Mouse (Mus musculus) heart, postnatal 0 days (tissue): ENCODE results near the gene Gm17428. TPM values are rescaled to one million over a fixed set of nuclear protein-coding genes. Genes with fewer than 3 reads are reported as not detected.
A peak's percentile ranks its signal among the peaks of the same experiment; 100 is the strongest.
"Not testable (repeated sequence)": the region's sequence is repeated elsewhere in the genome, so short reads cannot be mapped to it uniquely, and the experiment has no call there.

ENCODE experiments used
- ATAC-seq: fragments of 200-750 bp; cut with Nextera tagmentation; 2 replicates; pipeline ENCODE4 v1.8.0; 2017; ENCODE audit warnings: low read depth, moderate number of reproducible peaks, moderate library complexity; ENCODE audit not compliant: insufficient read depth
- DNase-seq: peaks from one replicate; pipeline ENCODE4 v3.0.0-alpha.2; 2016; ENCODE audit warnings: low spot score
- H3K27ac ChIP-seq: fragments of 300-500 bp; sonication (generic); 2 replicates; pipeline ENCODE4 v1.5.1; 2014; ENCODE audit warnings: low read depth, mild to moderate bottlenecking
- H3K27me3 ChIP-seq: fragments of 300-500 bp; sonication (generic); 2 replicates; pipeline ENCODE4 v1.6.1; 2014; ENCODE audit warnings: low read length, mixed read lengths; ENCODE audit not compliant: control insufficient read depth, insufficient read depth
- H3K36me3 ChIP-seq: fragments of 300-500 bp; sonication (generic); replicated peaks from 2 replicates; pipeline ENCODE4 v1.6.1; 2014; ENCODE audit warnings: low read length, mixed read lengths; ENCODE audit not compliant: control insufficient read depth, insufficient read depth
- H3K4me1 ChIP-seq: fragments of 300-500 bp; sonication (generic); 2 replicates; pipeline ENCODE4 v1.6.1; 2014; ENCODE audit warnings: antibody characterized with exemption; ENCODE audit not compliant: control insufficient read depth, insufficient read depth
- H3K4me2 ChIP-seq: fragments of 300-500 bp; sonication (generic); 2 replicates; pipeline ENCODE4 v1.6.1; 2014; ENCODE audit warnings: low read depth, mild to moderate bottlenecking, low read length, moderate library complexity
- H3K4me3 ChIP-seq: fragments of 300-500 bp; sonication (generic); 2 replicates; pipeline ENCODE4 v1.5.1; 2014; ENCODE audit warnings: low read depth, low read length
- H3K9ac ChIP-seq: fragments of 300-500 bp; sonication (generic); replicated peaks from 2 replicates; pipeline ENCODE4 v1.6.1; 2014; ENCODE audit warnings: low read depth, low read length, mixed read lengths
- H3K9me3 ChIP-seq: fragments of 300-500 bp; sonication (generic); replicated peaks from 2 replicates; pipeline ENCODE4 v1.6.1; 2016; ENCODE audit warnings: low read length; ENCODE audit not compliant: control insufficient read depth
- CTCF ChIP-seq: IDR thresholded peaks from 2 replicates; pipeline ENCODE4 v1.5.1; 2016; ENCODE audit warnings: antibody characterized with exemption, control low read depth, low read depth
- EP300 ChIP-seq: IDR thresholded peaks from 2 replicates; pipeline ENCODE4 v1.6.1; 2016; ENCODE audit warnings: antibody characterized with exemption, low read depth
- WGBS: fragments of 180-500 bp; shearing (Covaris S2); extraction: QIAGEN DNeasy Blood & Tissue Kit; methylation state at CpG from one replicate; pipeline ENCODE4 v1.1.7; 2014; 5-methylcytosine and 5-hydroxymethylcytosine counted together
- polyA plus RNA-seq: library from polyadenylated mRNA; unstranded; fragments of >200 nt; fragmentation: Nextera tagmentation; extraction: Ambion mirVana; gene quantifications from 2 replicates; pipeline ENCODE4 v1.2.1, GENCODE M21; 2015
- total RNA-seq: library from RNA; depleted of rRNA; stranded (reverse); fragments of >200 nt; gene quantifications from 2 replicates; pipeline ENCODE4 v1.2.3, GENCODE M21; 2014; ENCODE audit warnings: low replicate concordance

The Gm17428 gene
- total and polyA plus RNA-seq, 2 experiments from 2014 or later = not detected

DNA sequence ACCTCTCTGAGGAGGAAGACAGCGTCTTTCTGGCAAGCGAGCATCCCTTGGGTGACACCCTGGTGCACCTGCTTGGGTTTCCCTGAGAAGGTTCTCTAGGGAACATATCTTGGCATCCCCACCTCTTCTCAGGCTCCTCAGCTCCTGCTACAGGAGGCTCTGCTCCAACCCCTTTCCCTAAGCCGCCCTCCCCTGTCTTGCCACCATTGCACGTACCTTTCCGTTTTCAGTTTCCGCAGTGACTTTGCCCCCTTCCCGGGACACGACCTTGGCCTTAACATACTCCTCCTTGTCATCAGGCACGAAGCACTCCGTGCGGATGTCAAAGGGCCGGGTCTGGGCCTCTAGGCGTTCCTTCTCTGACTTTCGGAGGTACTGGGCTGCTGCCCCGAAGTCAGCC, 11.7 kb upstream of the Gm17428 start:
- Histone ChIP-seq H3K27ac (peak overlapping the region; percentile 96), H3K4me1 (no peaks in the 10 kb centered on the region)
- 33% methylated on average over 15 of the region's 15 CpGs for WGBS

GRCm38 (mm10) chr14:54965631-54966030, 11.1 kb upstream of the Gm17428 start:
- H3K9ac ChIP-seq = peak overlapping the region; percentile 98
- peak overlapping the region; percentile 70 for H3K4me3 ChIP-seq
- no peak for TF ChIP-seq CTCF
- TF ChIP-seq EP300 = no peak
- H3K36me3 ChIP-seq = peaks cover 50% of the 10 kb centered on the region
- no peaks in the 10 kb centered on the region for H3K27me3 ChIP-seq
- ATAC-seq = no peak
- WGBS = 31% methylated on average over 6 of the region's 6 CpGs
- peak overlapping the region; percentile 96 for H3K27ac ChIP-seq
- no peaks in the 10 kb centered on the region for H3K4me1 ChIP-seq
- no peaks in the 10 kb centered on the region for H3K9me3 ChIP-seq
- peak overlapping the region; percentile 58 for H3K4me2 ChIP-seq
- no peak for DNase-seq

More for the DNA sequence above, 11.7 kb upstream of the Gm17428 start:
- TF ChIP-seq EP300 = 0 out of 2 replicates have a peak, but pooled peaks have one; percentile 14
- TF ChIP-seq CTCF = no peak
- DNase-seq (no peak), ATAC-seq (no peak)
- Histone ChIP-seq H3K27me3 (no peaks in the 10 kb centered on the region), H3K4me3 (peak overlapping the region; percentile 70), H3K9ac (peak overlapping the region; percentile 98), H3K4me2 (peak overlapping the region; percentile 58), H3K36me3 (peaks cover 51% of the 10 kb centered on the region), H3K9me3 (no peaks in the 10 kb centered on the region)

DNA sequence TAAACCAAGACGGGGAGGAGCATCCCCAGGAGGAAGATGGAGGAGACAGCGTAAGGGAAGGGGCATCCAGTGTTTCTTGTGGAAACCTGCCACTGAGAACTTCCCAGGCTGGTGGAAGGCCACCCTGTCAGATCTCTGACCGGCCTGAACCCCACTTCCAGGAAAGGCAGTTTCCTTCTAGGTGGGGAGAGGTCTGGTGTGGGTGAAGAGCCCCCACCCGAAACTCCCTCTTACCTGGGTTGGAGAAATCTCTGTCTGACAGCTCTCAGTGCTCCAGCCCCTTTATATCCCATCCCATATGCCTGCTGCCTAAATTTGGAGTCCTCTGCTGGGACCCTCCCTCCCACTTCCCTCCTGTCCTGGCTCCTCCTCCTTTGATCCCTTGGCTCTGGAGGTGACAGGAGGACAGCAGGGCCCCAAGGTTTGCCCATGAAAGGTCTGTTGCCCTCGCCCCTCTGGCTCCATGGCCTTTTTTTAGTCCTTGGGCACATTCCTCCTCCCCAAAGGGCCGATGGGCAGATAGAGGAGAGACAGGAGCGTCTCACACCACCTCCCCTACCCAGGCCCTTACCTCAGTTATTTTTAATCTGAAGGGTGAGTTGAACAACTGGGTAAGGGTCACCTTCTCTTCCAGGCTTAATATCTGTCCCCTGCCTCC, 10.3 kb upstream of the Gm17428 start, which contains the start of gene Myh6:
Gene Myh6, minus strand, starts transcription at position 608 of the 658 bp plus-strand sequence.
- H3K4me2 ChIP-seq = peak within 1 kb of the TSS; percentile 58
- ATAC-seq (peak; percentile 59), DNase-seq (peak; percentile 97)
- H3K9ac ChIP-seq = peak within 1 kb of the TSS; percentile 98
- H3K27me3 ChIP-seq = no peaks in the 10 kb centered on the region
- no peaks in the 10 kb centered on the region for H3K9me3 ChIP-seq
- H3K4me3 ChIP-seq = peak within 1 kb of the TSS; percentile 70
- WGBS = 34% methylated on average over 7 of the region's 7 CpGs
- H3K27ac ChIP-seq = peak within 1 kb of the TSS; percentile 96
- peak; percentile 95 for TF ChIP-seq EP300
- TF ChIP-seq CTCF = no peak
- H3K4me1 ChIP-seq = no peaks in the 10 kb centered on the region
- peaks cover 49% of the 10 kb centered on the region for H3K36me3 ChIP-seq

DNA sequence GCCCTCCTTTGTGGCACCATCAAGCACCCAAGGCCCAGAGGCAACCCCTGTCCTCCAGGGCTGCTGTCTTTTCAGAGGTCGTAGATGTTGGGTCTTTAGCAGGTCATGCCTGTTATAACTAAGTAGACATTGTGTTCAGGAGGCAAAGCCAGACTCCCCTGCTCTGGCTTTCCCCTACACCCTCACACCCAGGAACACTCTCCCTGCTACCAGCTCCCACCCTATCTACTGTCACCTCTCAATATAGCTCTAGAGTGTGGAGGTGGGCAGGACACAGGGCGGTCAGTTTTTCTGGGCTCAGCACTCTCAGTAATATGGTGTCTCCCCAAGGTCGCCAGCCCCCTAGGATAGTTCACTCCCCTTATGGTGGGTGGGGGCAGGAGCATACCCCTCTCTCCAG, 8.9 kb upstream of the Gm17428 start:
- Histone ChIP-seq H3K36me3 (peaks cover 50% of the 10 kb centered on the region), H3K9me3 (no peaks in the 10 kb centered on the region), H3K4me2 (peak overlapping the region; percentile 57), H3K4me3 (peak overlapping the region; percentile 52), H3K27me3 (no peaks in the 10 kb centered on the region), H3K9ac (peak overlapping the region; percentile 77), H3K4me1 (no peaks in the 10 kb centered on the region), H3K27ac (peak overlapping the region; percentile 96)
- TF ChIP-seq EP300 = no peak
- TF ChIP-seq CTCF = no peak
- ATAC-seq = peak; percentile 34
- peak; percentile 88 for DNase-seq
- WGBS = 43% methylated on average over 3 of the region's 3 CpGs

- H3K4me3 ChIP-seq = peak overlapping the region; percentile 52
- peak; percentile 95 for DNase-seq
- H3K9ac ChIP-seq = peak overlapping the region; percentile 77
These were observed 8.4 kb upstream of the Gm17428 start for GRCm38 (mm10) chr14:54968344-54968743.

GRCm38 (mm10) chr14:54972786-54973185, 3.9 kb upstream of the Gm17428 start:
- H3K4me2 ChIP-seq = peak overlapping the region; percentile 61
- peaks cover 62% of the 10 kb centered on the region for H3K36me3 ChIP-seq
- ATAC-seq, DNase-seq, H3K4me1 ChIP-seq, H3K27me3 ChIP-seq, H3K9me3 ChIP-seq: not testable (repeated sequence)
- H3K27ac ChIP-seq = peak overlapping the region; percentile 96
- peak overlapping the region; percentile 60; the same call in 1 of the 2 replicates for H3K9ac ChIP-seq
- H3K4me3 ChIP-seq = peak overlapping the region; percentile 52; the same call in 1 of the 2 replicates
- WGBS = 54% methylated on average over 6 of the region's 11 CpGs

More at GRCm38 (mm10) chr14:54968344-54968743, 8.4 kb upstream of the Gm17428 start:
- Histone ChIP-seq H3K9me3 (no peaks in the 10 kb centered on the region), H3K27ac (peak overlapping the region; percentile 96), H3K4me1 (no peaks in the 10 kb centered on the region), H3K36me3 (peaks cover 50% of the 10 kb centered on the region), H3K4me2 (peak overlapping the region; percentile 61), H3K27me3 (no peaks in the 10 kb centered on the region)
- ATAC-seq = peak; percentile 62
- TF ChIP-seq EP300 (peak; percentile 98), CTCF (0 out of 2 replicates have a peak, but pooled peaks have one; percentile 10)
